Mouse (Mus musculus): ENCODE results near the gene Ssu2. TPM values are rescaled to one million over a fixed set of nuclear protein-coding genes. Genes with fewer than 3 reads are reported as not detected.

Gene Ssu2
- total and polyA plus RNA-seq, 3 experiments: 1.2 to 5.5 (median 1.4) TPM

DNA sequence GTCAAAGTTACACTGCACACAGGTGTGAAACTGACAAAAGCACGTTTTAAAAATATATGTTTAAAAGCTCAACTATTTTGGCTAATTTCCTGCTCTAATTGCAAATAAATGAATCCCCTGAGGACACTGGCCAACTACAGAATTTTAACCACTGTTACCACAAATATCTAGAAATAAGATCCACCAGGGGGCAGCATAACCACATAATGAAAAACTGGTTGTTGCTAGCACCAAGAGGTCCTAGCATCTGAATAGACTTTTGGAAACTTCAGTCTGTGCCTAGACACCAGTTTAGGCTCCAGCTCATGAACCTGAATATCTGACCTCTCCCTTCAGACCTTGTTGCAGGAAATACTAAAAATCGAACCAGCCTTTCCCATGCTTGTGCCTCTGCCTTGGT is 23.2 kb downstream of the Ssu2 start:
- Histone ChIP-seq H3K36me3 (ENCODE audit: control insufficient read depth, insufficient read depth, low read length) (no peaks in the 10 kb centered on the region), H3K4me3 (no peak overlapping the region), H3K9ac (ENCODE audit: low read depth, low read length) (no peak overlapping the region), H3K79me2 (replicated peaks; ENCODE audit: control insufficient read depth, insufficient read depth, low read length) (no peaks in the 10 kb centered on the region), H3K27ac (no peak overlapping the region), H3K27me3 (ENCODE audit: control insufficient read depth, insufficient read depth, low read length) (no peaks in the 10 kb centered on the region), H3K4me1 (ENCODE audit: control insufficient read depth, insufficient read depth, low read length) (0 out of 2 replicates have a peak, but pooled peaks cover 1% of the 10 kb centered on the region)
- 32% methylated on average over 2 of the region's 2 CpGs for WGBS
- intact Hi-C loops (cut with DNase I): loop anchor here (1.0 to 5.0 kb wide), 5 partner anchors 10 to 120 kb away; partner anchors contain the start of gene Lmcd1
- TF ChIP-seq EP300 (IDR thresholded peaks at IDR 0.05; ENCODE audit: insufficient read depth, low read depth, low read length) (no peak), CTCF (IDR thresholded peaks at IDR 0.05) (peak; percentile 85), POLR2A (IDR thresholded peaks at IDR 0.05; ENCODE audit: insufficient read depth, low read depth, low read length) (no peak)
- DNase-seq: peak in 1 of 2 experiments; percentile 16

DNA sequence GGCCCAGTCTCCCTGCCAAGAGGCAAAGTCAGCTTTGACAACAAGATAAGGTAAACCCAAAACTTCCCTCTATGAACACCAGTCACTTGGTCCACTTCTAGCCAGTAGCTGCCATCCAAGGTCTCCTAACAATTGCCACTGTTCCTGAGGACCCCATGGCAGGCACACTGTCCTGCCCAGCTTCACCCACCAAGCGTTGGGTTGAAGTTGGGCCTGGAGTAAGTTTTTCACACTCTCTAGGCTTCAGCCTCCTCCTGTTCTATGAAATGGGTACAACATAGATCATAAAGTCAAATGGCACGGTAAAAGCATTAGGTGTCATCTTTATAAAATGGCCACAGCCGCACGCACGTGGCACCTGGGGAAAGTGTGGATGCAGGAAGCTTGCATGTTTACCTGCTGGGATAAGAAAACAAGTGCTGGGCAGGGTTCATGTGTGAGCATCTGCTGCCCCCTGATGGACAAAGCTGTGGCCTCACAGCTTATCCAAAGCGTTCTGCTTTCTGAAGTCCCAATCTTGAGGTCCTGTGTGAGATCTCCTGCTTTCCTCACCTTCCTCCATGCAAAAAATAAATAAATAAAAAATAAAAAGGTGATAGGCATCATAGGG is 25.4 kb downstream of the Ssu2 start:
- Histone ChIP-seq H3K27me3 (ENCODE audit: control insufficient read depth, insufficient read depth, low read length) (no peaks in the 10 kb centered on the region), H3K36me3 (ENCODE audit: control insufficient read depth, insufficient read depth, low read length) (no peaks in the 10 kb centered on the region), H3K9ac (ENCODE audit: low read depth, low read length) (no peak overlapping the region), H3K27ac (no peak overlapping the region), H3K4me3 (no peak overlapping the region), H3K4me1 (ENCODE audit: control insufficient read depth, insufficient read depth, low read length) (0 out of 2 replicates have a peak, but pooled peaks cover 2% of the 10 kb centered on the region), H3K79me2 (replicated peaks; ENCODE audit: control insufficient read depth, insufficient read depth, low read length) (no peaks in the 10 kb centered on the region)
- TF ChIP-seq EP300 (IDR thresholded peaks at IDR 0.05; ENCODE audit: insufficient read depth, low read depth, low read length): peak; percentile 89
- peak; percentile 95 for TF ChIP-seq CTCF (IDR thresholded peaks at IDR 0.05)
- no peak for TF ChIP-seq POLR2A (IDR thresholded peaks at IDR 0.05; ENCODE audit: insufficient read depth, low read depth, low read length)
- intact Hi-C loops (cut with DNase I): loop anchor here (1.0 to 5.0 kb wide), 3 partner anchors 60 to 155 kb away; partner anchors contain the start of gene Lmcd1
- 28% methylated on average over 6 of the region's 6 CpGs for WGBS
- peak; percentile 59 to 81 for DNase-seq

- no peaks in the 10 kb centered on the region for H3K27me3 ChIP-seq (ENCODE audit: control insufficient read depth, insufficient read depth, low read length)
- H3K4me3 ChIP-seq: no peak overlapping the region
- H3K9ac ChIP-seq (ENCODE audit: low read depth, low read length): no peak overlapping the region
- no peak for DNase-seq
- WGBS: 89% methylated on average over 8 of the region's 8 CpGs
- intact Hi-C loops (cut with DNase I): loop anchor here (5.0 kb wide), 2 partner anchors 58 to 88 kb away; partner anchors contain the start of gene Lmcd1
- no peak for TF ChIP-seq POLR2A (IDR thresholded peaks at IDR 0.05; ENCODE audit: insufficient read depth, low read depth, low read length)
- no peak for TF ChIP-seq EP300 (IDR thresholded peaks at IDR 0.05; ENCODE audit: insufficient read depth, low read depth, low read length)
- TF ChIP-seq CTCF (IDR thresholded peaks at IDR 0.05): no peak
- H3K36me3 ChIP-seq (ENCODE audit: control insufficient read depth, insufficient read depth, low read length): no peaks in the 10 kb centered on the region
- 0 out of 2 replicates have a peak, but pooled peaks cover 2% of the 10 kb centered on the region for H3K4me1 ChIP-seq (ENCODE audit: control insufficient read depth, insufficient read depth, low read length)
- no peak overlapping the region for H3K27ac ChIP-seq
- H3K79me2 ChIP-seq (replicated peaks; ENCODE audit: control insufficient read depth, insufficient read depth, low read length): no peaks in the 10 kb centered on the region
These were observed 27.1 kb downstream of the Ssu2 start for GRCm38 (mm10) chr6:112360676-112361075.

GRCm38 (mm10) chr6:112359341-112359740 is 28.5 kb downstream of the Ssu2 start:
- intact Hi-C loops (cut with DNase I): no loop called here
- H3K27me3 ChIP-seq (ENCODE audit: control insufficient read depth, insufficient read depth, low read length): no peaks in the 10 kb centered on the region
- peaks cover 4% of the 10 kb centered on the region; the same call in 1 of the 2 replicates for H3K4me1 ChIP-seq (ENCODE audit: control insufficient read depth, insufficient read depth, low read length)
- H3K27ac ChIP-seq: no peak overlapping the region
- H3K79me2 ChIP-seq (replicated peaks; ENCODE audit: control insufficient read depth, insufficient read depth, low read length): no peaks in the 10 kb centered on the region
- DNase-seq: no peak
- H3K4me3 ChIP-seq: no peak overlapping the region
- TF ChIP-seq EP300 (IDR thresholded peaks at IDR 0.05; ENCODE audit: insufficient read depth, low read depth, low read length): no peak
- TF ChIP-seq CTCF (IDR thresholded peaks at IDR 0.05): no peak
- TF ChIP-seq POLR2A (IDR thresholded peaks at IDR 0.05; ENCODE audit: insufficient read depth, low read depth, low read length): no peak
- H3K36me3 ChIP-seq (ENCODE audit: control insufficient read depth, insufficient read depth, low read length): no peaks in the 10 kb centered on the region
- WGBS: 66% methylated on average over 1 of the region's 1 CpGs
- H3K9ac ChIP-seq (ENCODE audit: low read depth, low read length): no peak overlapping the region

DNA sequence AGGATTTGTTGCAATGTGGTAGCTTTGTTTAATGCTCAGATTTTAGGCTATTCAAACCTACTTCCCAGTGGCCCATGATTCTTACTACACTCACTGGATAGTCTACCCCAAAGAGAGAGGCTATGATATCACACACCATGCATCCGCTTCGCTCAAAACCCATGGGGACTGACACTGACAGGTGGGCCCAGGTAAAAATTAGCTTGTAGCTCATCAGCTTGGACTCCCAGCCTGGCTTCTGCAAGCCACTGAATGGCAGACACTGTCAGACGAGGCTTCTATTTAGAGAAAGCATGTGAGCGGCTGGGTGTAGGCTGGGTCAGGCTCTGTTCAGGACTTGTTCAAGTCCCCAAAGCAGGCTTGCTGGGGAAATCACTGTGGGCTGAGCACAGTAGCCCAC is 37.4 kb downstream of the Ssu2 start:
- Histone ChIP-seq H3K4me1 (ENCODE audit: control insufficient read depth, insufficient read depth, low read length) (peaks cover under 1% of the 10 kb centered on the region; the same call in 1 of the 2 replicates), H3K27ac (no peak overlapping the region), H3K36me3 (ENCODE audit: control insufficient read depth, insufficient read depth, low read length) (no peaks in the 10 kb centered on the region), H3K9ac (ENCODE audit: low read depth, low read length) (no peak overlapping the region), H3K79me2 (replicated peaks; ENCODE audit: control insufficient read depth, insufficient read depth, low read length) (no peaks in the 10 kb centered on the region), H3K27me3 (ENCODE audit: control insufficient read depth, insufficient read depth, low read length) (no peaks in the 10 kb centered on the region), H3K4me3 (no peak overlapping the region)
- 89% methylated on average over 4 of the region's 4 CpGs for WGBS
- TF ChIP-seq POLR2A (IDR thresholded peaks at IDR 0.05; ENCODE audit: insufficient read depth, low read depth, low read length): no peak
- TF ChIP-seq CTCF (IDR thresholded peaks at IDR 0.05): no peak
- no peak for TF ChIP-seq EP300 (IDR thresholded peaks at IDR 0.05; ENCODE audit: insufficient read depth, low read depth, low read length)
- intact Hi-C loops (cut with DNase I): no loop called here
- no peak for DNase-seq

DNA sequence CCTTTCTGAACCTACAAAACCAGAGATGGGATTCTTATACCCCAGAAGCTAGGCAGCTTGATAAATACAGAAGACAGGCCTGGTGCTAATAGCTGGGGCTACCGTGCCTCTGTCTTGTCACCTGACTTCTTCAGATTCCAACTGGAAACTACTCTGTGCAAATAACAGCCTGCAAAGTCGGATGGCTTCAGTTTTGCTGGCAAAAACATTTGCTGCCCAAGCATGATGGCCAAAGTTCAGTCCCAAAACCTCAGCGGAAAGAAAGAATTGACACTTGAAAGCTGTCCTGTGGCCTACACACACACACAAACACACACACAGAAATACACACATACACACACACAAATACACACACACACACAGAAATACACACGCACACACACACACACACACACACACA is 48.8 kb downstream of the Ssu2 start:
- DNase-seq: no peak
- intact Hi-C loops (cut with DNase I): no loop called here
- Histone ChIP-seq H3K36me3 (ENCODE audit: control insufficient read depth, insufficient read depth, low read length) (no peaks in the 10 kb centered on the region), H3K27ac (no peak overlapping the region), H3K79me2 (replicated peaks; ENCODE audit: control insufficient read depth, insufficient read depth, low read length) (no peaks in the 10 kb centered on the region), H3K4me1 (ENCODE audit: control insufficient read depth, insufficient read depth, low read length) (peaks cover 2% of the 10 kb centered on the region), H3K9ac (ENCODE audit: low read depth, low read length) (no peak overlapping the region), H3K4me3 (no peak overlapping the region), H3K27me3 (ENCODE audit: control insufficient read depth, insufficient read depth, low read length) (no peaks in the 10 kb centered on the region)
- WGBS: 84% methylated on average over 4 of the region's 4 CpGs
- TF ChIP-seq POLR2A (IDR thresholded peaks at IDR 0.05; ENCODE audit: insufficient read depth, low read depth, low read length) (no peak), CTCF (IDR thresholded peaks at IDR 0.05) (no peak), EP300 (IDR thresholded peaks at IDR 0.05; ENCODE audit: insufficient read depth, low read depth, low read length) (no peak)
